Mouse (Mus musculus) lung, postnatal 36 days (tissue): ENCODE measurements around the gene Lgmn.

Experiments used
- DNase-seq: peaks from one replicate; pipeline ENCODE4 v3.0.0; 2022; ENCODE audit warnings: mixed read lengths

The Lgmn gene

GRCm38 (mm10) chr12:102439632-102440023, at the start of gene Lgmn:
TSS of gene Lgmn (minus strand) at chr12:102439813.
- peak; percentile 100 for DNase-seq

GRCm38 (mm10) chr12:102484946-102485345, 45.3 kb upstream of the Lgmn start:
- no peak for DNase-seq

- no peak for DNase-seq
Observed at GRCm38 (mm10) chr12:102480481-102480880, 40.9 kb upstream of the Lgmn start.

- DNase-seq = no peak
Observed at GRCm38 (mm10) chr12:102474411-102474810, 34.8 kb upstream of the Lgmn start.

GRCm38 (mm10) chr12:102468894-102469764, 29.5 kb upstream of the Lgmn start, which contains the start of gene Golga5:
TSS of gene Golga5 (plus strand) at chr12:102469135.
- peak; percentile 98 for DNase-seq

- no peak for DNase-seq
Observed at GRCm38 (mm10) chr12:102468136-102468535, 28.5 kb upstream of the Lgmn start.

GRCm38 (mm10) chr12:102464650-102465049, 25.0 kb upstream of the Lgmn start:
- DNase-seq = no peak

GRCm38 (mm10) chr12:102461177-102461576, 21.6 kb upstream of the Lgmn start:
- peak; percentile 57 for DNase-seq

GRCm38 (mm10) chr12:102460014-102460413, 20.4 kb upstream of the Lgmn start:
- DNase-seq = no peak

GRCm38 (mm10) chr12:102456467-102457193, 17.0 kb upstream of the Lgmn start:
- DNase-seq = no peak

- DNase-seq = peak; percentile 67
Observed at GRCm38 (mm10) chr12:102453581-102453980, 14.0 kb upstream of the Lgmn start.

GRCm38 (mm10) chr12:102451126-102451851, 11.7 kb upstream of the Lgmn start:
- DNase-seq = peak; percentile 53

GRCm38 (mm10) chr12:102450437-102450836, 10.8 kb upstream of the Lgmn start:
- DNase-seq = no peak

- peak; percentile 60 for DNase-seq
Observed at GRCm38 (mm10) chr12:102445436-102445835, 5.8 kb upstream of the Lgmn start.

- DNase-seq = no peak
Observed at GRCm38 (mm10) chr12:102443676-102444075, 4.1 kb upstream of the Lgmn start.

- no peak for DNase-seq
Observed at GRCm38 (mm10) chr12:102442639-102443038, 3.0 kb upstream of the Lgmn start.

- DNase-seq = no peak
Observed at GRCm38 (mm10) chr12:102441141-102441540, 1.5 kb upstream of the Lgmn start.

GRCm38 (mm10) chr12:102440551-102440950, 938 bp upstream of the Lgmn start:
- no peak for DNase-seq

GRCm38 (mm10) chr12:102438983-102439631, 506 bp downstream of the Lgmn start:
- DNase-seq = no peak

GRCm38 (mm10) chr12:102437952-102438351, 1.7 kb downstream of the Lgmn start:
- DNase-seq = no peak

GRCm38 (mm10) chr12:102436939-102437526, 2.6 kb downstream of the Lgmn start:
- no peak for DNase-seq

- no peak for DNase-seq
Observed at GRCm38 (mm10) chr12:102434107-102434506, 5.5 kb downstream of the Lgmn start.
